Mouse (Mus musculus): ENCODE data around the gene Stard10. TPM values are rescaled to one million over a fixed set of nuclear protein-coding genes. Genes with fewer than 3 reads are reported as not detected.

Stard10 gene
- polyA plus RNA-seq, 1 experiment from 2014 or later, result 6.2 TPM

GRCm38 (mm10) chr7:101379732-101380131 is 62.8 kb downstream of the Stard10 start:
- Histone ChIP-seq H3K27me3 (replicated peaks; ENCODE audit: control insufficient read depth, insufficient read depth, low read length) (no peaks in the 10 kb centered on the region), H3K9ac (replicated peaks; ENCODE audit: low read depth, low read length) (no peak overlapping the region), H3K4me2 (ENCODE audit: low read length) (no peak overlapping the region), H3K4me1 (replicated peaks; ENCODE audit: control insufficient read depth, insufficient read depth, low read length) (peaks cover 18% of the 10 kb centered on the region), H3K27ac (ENCODE audit: low read length) (no peak overlapping the region), H3K4me3 (replicated peaks; ENCODE audit: low read length) (no peak overlapping the region), H3K36me3 (ENCODE audit: control insufficient read depth, insufficient read depth) (no peaks in the 10 kb centered on the region), H3K9me3 (ENCODE audit: control insufficient read depth, low read length) (no peaks in the 10 kb centered on the region)
- no peak for ATAC-seq
- WGBS, result 77% methylated on average over 2 of the region's 2 CpGs

DNA sequence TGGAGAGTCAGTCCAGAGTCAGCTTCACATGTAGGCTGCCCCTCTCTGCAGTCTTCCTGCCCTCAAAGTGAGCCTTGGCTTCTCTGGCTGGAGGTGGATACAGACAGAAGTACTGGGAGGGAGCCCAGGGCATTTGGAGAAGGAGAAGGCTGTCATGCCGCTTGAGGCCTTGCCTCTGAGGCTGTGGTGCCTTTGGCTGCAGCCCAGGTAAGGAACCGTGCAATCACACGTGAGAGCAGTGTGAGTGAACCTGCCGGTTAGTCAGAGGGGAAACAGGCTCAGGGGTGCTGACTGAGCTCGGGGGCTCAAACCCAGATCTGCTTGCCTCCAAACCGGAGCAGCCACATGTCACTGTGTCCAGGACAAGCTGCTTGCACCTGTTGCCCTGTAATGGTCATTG is 64.6 kb downstream of the Stard10 start:
- Histone ChIP-seq H3K9me3 (ENCODE audit: control insufficient read depth, low read length) (no peaks in the 10 kb centered on the region), H3K36me3 (ENCODE audit: control insufficient read depth, insufficient read depth) (no peaks in the 10 kb centered on the region), H3K27me3 (replicated peaks; ENCODE audit: control insufficient read depth, insufficient read depth, low read length) (no peaks in the 10 kb centered on the region), H3K9ac (replicated peaks; ENCODE audit: low read depth, low read length) (no peak overlapping the region), H3K27ac (ENCODE audit: low read length) (no peak overlapping the region), H3K4me3 (replicated peaks; ENCODE audit: low read length) (no peak overlapping the region), H3K4me2 (ENCODE audit: low read length) (no peak overlapping the region), H3K4me1 (replicated peaks; ENCODE audit: control insufficient read depth, insufficient read depth, low read length) (peaks cover 17% of the 10 kb centered on the region)
- no peak for ATAC-seq
- WGBS, result 84% methylated on average over 6 of the region's 6 CpGs

GRCm38 (mm10) chr7:101382378-101382777 is 65.5 kb downstream of the Stard10 start:
- H3K27me3 ChIP-seq (replicated peaks; ENCODE audit: control insufficient read depth, insufficient read depth, low read length), result no peaks in the 10 kb centered on the region
- H3K4me1 ChIP-seq (replicated peaks; ENCODE audit: control insufficient read depth, insufficient read depth, low read length), result peaks cover 10% of the 10 kb centered on the region
- H3K4me2 ChIP-seq (ENCODE audit: low read length), result no peak overlapping the region
- no peak overlapping the region for H3K9ac ChIP-seq (replicated peaks; ENCODE audit: low read depth, low read length)
- ATAC-seq, result no peak
- no peak overlapping the region for H3K4me3 ChIP-seq (replicated peaks; ENCODE audit: low read length)
- no peaks in the 10 kb centered on the region for H3K9me3 ChIP-seq (ENCODE audit: control insufficient read depth, low read length)
- WGBS, result 79% methylated on average over 8 of the region's 8 CpGs
- no peaks in the 10 kb centered on the region for H3K36me3 ChIP-seq (ENCODE audit: control insufficient read depth, insufficient read depth)
- no peak overlapping the region for H3K27ac ChIP-seq (ENCODE audit: low read length)

- Histone ChIP-seq H3K27me3 (replicated peaks; ENCODE audit: control insufficient read depth, insufficient read depth, low read length) (no peaks in the 10 kb centered on the region), H3K4me1 (replicated peaks; ENCODE audit: control insufficient read depth, insufficient read depth, low read length) (no peaks in the 10 kb centered on the region), H3K27ac (ENCODE audit: low read length) (no peak overlapping the region), H3K36me3 (ENCODE audit: control insufficient read depth, insufficient read depth) (no peaks in the 10 kb centered on the region), H3K4me3 (replicated peaks; ENCODE audit: low read length) (no peak overlapping the region), H3K9me3 (ENCODE audit: control insufficient read depth, low read length) (no peaks in the 10 kb centered on the region), H3K9ac (replicated peaks; ENCODE audit: low read depth, low read length) (no peak overlapping the region), H3K4me2 (ENCODE audit: low read length) (no peak overlapping the region)
- no peak for ATAC-seq
- 85% methylated on average over 3 of the region's 3 CpGs for WGBS
Measured at GRCm38 (mm10) chr7:101383756-101384155, 66.9 kb downstream of the Stard10 start.

- H3K4me1 ChIP-seq (replicated peaks; ENCODE audit: control insufficient read depth, insufficient read depth, low read length), result no peaks in the 10 kb centered on the region
- ATAC-seq, result no peak
- H3K9ac ChIP-seq (replicated peaks; ENCODE audit: low read depth, low read length), result no peak overlapping the region
- H3K9me3 ChIP-seq (ENCODE audit: control insufficient read depth, low read length), result no peaks in the 10 kb centered on the region
- no peaks in the 10 kb centered on the region for H3K36me3 ChIP-seq (ENCODE audit: control insufficient read depth, insufficient read depth)
- no peak overlapping the region for H3K4me3 ChIP-seq (replicated peaks; ENCODE audit: low read length)
- no peak overlapping the region for H3K4me2 ChIP-seq (ENCODE audit: low read length)
- 64% methylated on average over 10 of the region's 10 CpGs for WGBS
- H3K27ac ChIP-seq (ENCODE audit: low read length), result no peak overlapping the region
- no peaks in the 10 kb centered on the region for H3K27me3 ChIP-seq (replicated peaks; ENCODE audit: control insufficient read depth, insufficient read depth, low read length)
Measured at GRCm38 (mm10) chr7:101384931-101385330, 68.0 kb downstream of the Stard10 start.

GRCm38 (mm10) chr7:101385331-101385733 is 68.4 kb downstream of the Stard10 start:
- Histone ChIP-seq H3K4me2 (ENCODE audit: low read length) (no peak overlapping the region), H3K4me3 (replicated peaks; ENCODE audit: low read length) (no peak overlapping the region), H3K4me1 (replicated peaks; ENCODE audit: control insufficient read depth, insufficient read depth, low read length) (no peaks in the 10 kb centered on the region), H3K36me3 (ENCODE audit: control insufficient read depth, insufficient read depth) (no peaks in the 10 kb centered on the region), H3K9ac (replicated peaks; ENCODE audit: low read depth, low read length) (no peak overlapping the region), H3K9me3 (ENCODE audit: control insufficient read depth, low read length) (no peaks in the 10 kb centered on the region), H3K27me3 (replicated peaks; ENCODE audit: control insufficient read depth, insufficient read depth, low read length) (no peaks in the 10 kb centered on the region), H3K27ac (ENCODE audit: low read length) (no peak overlapping the region)
- WGBS, result 57% methylated on average over 6 of the region's 6 CpGs
- no peak for ATAC-seq

DNA sequence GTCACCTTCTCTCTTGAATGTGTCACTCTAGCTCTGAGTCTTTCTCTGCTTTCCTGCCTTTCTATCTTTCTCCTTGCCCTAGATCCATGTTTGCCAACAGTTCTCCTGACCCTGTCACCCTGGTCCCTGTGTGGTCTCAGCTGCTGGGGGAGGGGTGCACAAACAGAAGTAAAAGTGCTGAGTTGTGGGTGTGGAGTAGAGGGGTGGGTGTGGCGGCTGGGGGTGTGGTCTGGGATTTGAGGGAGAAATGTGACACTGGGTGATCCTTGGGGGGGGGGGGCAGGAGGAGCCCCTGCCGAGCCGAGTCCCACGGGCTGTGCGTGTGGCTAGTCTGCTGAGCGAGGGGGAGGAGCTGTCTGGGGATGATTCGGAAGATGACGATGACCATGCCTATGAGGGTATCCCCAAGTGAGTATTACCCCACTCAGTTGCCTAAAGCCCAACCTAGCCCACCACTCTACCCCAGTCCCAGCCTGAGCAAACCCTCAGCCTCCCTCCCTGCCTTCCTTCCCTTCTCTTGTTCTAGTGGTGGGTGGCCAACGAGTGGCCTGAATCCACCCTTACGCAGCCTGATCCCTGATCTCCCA is 69.1 kb downstream of the Stard10 start:
- Histone ChIP-seq H3K9me3 (ENCODE audit: control insufficient read depth, low read length) (no peaks in the 10 kb centered on the region), H3K9ac (replicated peaks; ENCODE audit: low read depth, low read length) (no peak overlapping the region), H3K4me3 (replicated peaks; ENCODE audit: low read length) (no peak overlapping the region), H3K36me3 (ENCODE audit: control insufficient read depth, insufficient read depth) (no peaks in the 10 kb centered on the region), H3K27me3 (replicated peaks; ENCODE audit: control insufficient read depth, insufficient read depth, low read length) (no peaks in the 10 kb centered on the region), H3K27ac (ENCODE audit: low read length) (no peak overlapping the region), H3K4me1 (replicated peaks; ENCODE audit: control insufficient read depth, insufficient read depth, low read length) (no peaks in the 10 kb centered on the region), H3K4me2 (ENCODE audit: low read length) (no peak overlapping the region)
- 72% methylated on average over 10 of the region's 10 CpGs for WGBS
- no peak for ATAC-seq

DNA sequence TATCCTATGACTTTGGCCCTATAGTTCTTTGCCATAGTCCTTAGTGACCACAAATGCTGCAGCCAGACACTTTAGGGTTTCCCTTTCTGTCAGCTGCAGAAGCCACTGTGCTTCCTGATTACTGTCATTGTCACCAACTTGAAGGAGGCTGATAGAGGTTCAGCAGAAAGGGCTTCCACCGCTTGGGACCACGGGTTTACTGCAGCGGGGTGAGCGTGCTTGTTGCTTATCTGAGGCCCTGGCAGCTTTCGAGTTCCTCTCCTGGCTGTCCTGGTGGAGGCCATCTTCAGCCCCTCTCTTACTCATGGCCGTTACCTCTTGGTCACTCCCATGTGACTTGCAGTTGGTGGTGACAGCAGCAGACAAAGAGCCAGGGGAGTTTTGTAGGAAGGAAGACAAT is 72.4 kb downstream of the Stard10 start:
- no peaks in the 10 kb centered on the region for H3K36me3 ChIP-seq (ENCODE audit: control insufficient read depth, insufficient read depth)
- no peak for ATAC-seq
- no peaks in the 10 kb centered on the region for H3K4me1 ChIP-seq (replicated peaks; ENCODE audit: control insufficient read depth, insufficient read depth, low read length)
- H3K9ac ChIP-seq (replicated peaks; ENCODE audit: low read depth, low read length), result no peak overlapping the region
- H3K27ac ChIP-seq (ENCODE audit: low read length), result no peak overlapping the region
- no peaks in the 10 kb centered on the region for H3K9me3 ChIP-seq (ENCODE audit: control insufficient read depth, low read length)
- WGBS, result 87% methylated on average over 6 of the region's 6 CpGs
- H3K4me2 ChIP-seq (ENCODE audit: low read length), result no peak overlapping the region
- H3K4me3 ChIP-seq (replicated peaks; ENCODE audit: low read length), result no peak overlapping the region
- no peaks in the 10 kb centered on the region for H3K27me3 ChIP-seq (replicated peaks; ENCODE audit: control insufficient read depth, insufficient read depth, low read length)

DNA sequence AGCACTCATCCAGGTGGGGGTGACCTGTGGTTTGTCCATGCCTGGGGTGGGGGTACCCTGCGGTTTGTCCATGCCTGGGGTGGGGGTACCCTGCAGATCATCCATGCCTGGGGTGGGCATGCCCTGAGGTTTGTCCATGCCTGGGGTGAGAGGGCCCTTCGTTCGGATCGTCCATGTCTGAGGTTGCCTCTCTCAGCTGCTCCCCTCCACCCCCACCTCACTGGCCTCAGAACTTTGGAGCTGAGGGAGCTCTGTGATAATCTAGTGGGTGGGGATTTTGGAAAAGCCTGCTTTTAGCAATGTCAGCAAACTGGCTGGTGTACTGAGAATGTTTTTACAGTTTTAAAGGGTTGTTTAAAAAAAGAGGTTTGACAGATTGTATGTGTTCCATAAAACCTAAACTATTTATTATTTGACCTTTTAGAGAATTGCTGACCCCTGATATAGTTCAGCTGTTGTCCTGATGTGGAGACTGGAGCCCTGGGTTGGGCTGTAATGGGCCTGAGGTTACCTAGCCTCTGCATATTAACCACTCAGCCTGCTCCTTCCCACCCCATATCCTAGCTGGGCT is 75.1 kb downstream of the Stard10 start:
- Histone ChIP-seq H3K9me3 (ENCODE audit: control insufficient read depth, low read length) (no peaks in the 10 kb centered on the region), H3K4me2 (ENCODE audit: low read length) (no peak overlapping the region), H3K36me3 (ENCODE audit: control insufficient read depth, insufficient read depth) (no peaks in the 10 kb centered on the region), H3K9ac (replicated peaks; ENCODE audit: low read depth, low read length) (no peak overlapping the region), H3K27me3 (replicated peaks; ENCODE audit: control insufficient read depth, insufficient read depth, low read length) (no peaks in the 10 kb centered on the region), H3K4me1 (replicated peaks; ENCODE audit: control insufficient read depth, insufficient read depth, low read length) (no peaks in the 10 kb centered on the region), H3K4me3 (replicated peaks; ENCODE audit: low read length) (no peak overlapping the region), H3K27ac (ENCODE audit: low read length) (no peak overlapping the region)
- no peak for ATAC-seq
- WGBS, result 80% methylated on average over 4 of the region's 4 CpGs

- H3K4me3 ChIP-seq (replicated peaks; ENCODE audit: low read length), result no peak overlapping the region
- H3K9ac ChIP-seq (replicated peaks; ENCODE audit: low read depth, low read length), result no peak overlapping the region
- H3K9me3 ChIP-seq (ENCODE audit: control insufficient read depth, low read length), result no peaks in the 10 kb centered on the region
- H3K4me1 ChIP-seq (replicated peaks; ENCODE audit: control insufficient read depth, insufficient read depth, low read length), result no peaks in the 10 kb centered on the region
- H3K4me2 ChIP-seq (ENCODE audit: low read length), result no peak overlapping the region
- H3K27me3 ChIP-seq (replicated peaks; ENCODE audit: control insufficient read depth, insufficient read depth, low read length), result no peaks in the 10 kb centered on the region
- no peak for ATAC-seq
- no peak overlapping the region for H3K27ac ChIP-seq (ENCODE audit: low read length)
- H3K36me3 ChIP-seq (ENCODE audit: control insufficient read depth, insufficient read depth), result no peaks in the 10 kb centered on the region
- 61% methylated on average over 4 of the region's 4 CpGs for WGBS
Measured at GRCm38 (mm10) chr7:101393015-101393414, 76.1 kb downstream of the Stard10 start.

Data from forebrain, embryonic 16.5 days (tissue).